Mouse (Mus musculus) kidney, adult 2 months (tissue): ENCODE results near the gene Saal1. TPM values are rescaled to one million over a fixed set of nuclear protein-coding genes. Genes with fewer than 3 reads are reported as not detected.
"Not testable (repeated sequence)": the region's sequence is repeated elsewhere in the genome, so short reads cannot be mapped to it uniquely, and the experiment has no call there.

Experiments used
- DNase-seq: peaks from one replicate; pipeline ENCODE4 v3.0.0; 2021
- H3K27ac ChIP-seq: fragments of 200-500 bp; 2 replicates; pipeline ENCODE4 v1.5.1; 2012; ENCODE audit warnings: low read depth, low read length, control low read depth, inconsistent platforms; ENCODE audit not compliant: insufficient read depth
- H3K27me3 ChIP-seq: fragments of 200-500 bp; replicated peaks from 2 replicates; pipeline ENCODE4 v1.6.1; 2012; ENCODE audit warnings: mild to moderate bottlenecking, moderate library complexity, low read length, inconsistent platforms; ENCODE audit not compliant: control insufficient read depth, insufficient read depth
- H3K36me3 ChIP-seq: fragments of 200-500 bp; 2 replicates; pipeline ENCODE4 v1.6.1; 2012; ENCODE audit warnings: mild to moderate bottlenecking, moderate library complexity, low read length, inconsistent platforms; ENCODE audit not compliant: control insufficient read depth, insufficient read depth
- H3K4me1 ChIP-seq: fragments of 200-500 bp; 2 replicates; pipeline ENCODE4 v1.6.1; 2011; ENCODE audit warnings: low read length; ENCODE audit not compliant: control insufficient read depth, insufficient read depth
- H3K4me3 ChIP-seq: fragments of 200-500 bp; 2 replicates; pipeline ENCODE4 v1.5.1; 2011; ENCODE audit warnings: mild to moderate bottlenecking, low read depth, low read length, control low read depth; ENCODE audit not compliant: insufficient read depth
- CTCF ChIP-seq: fragments of 200-500 bp; conservative IDR thresholded peaks from 2 replicates; pipeline ENCODE4 v1.5.1; 2011; ENCODE audit warnings: low read depth, mild to moderate bottlenecking, control low read depth, low read length, moderate library complexity, mixed read lengths; ENCODE audit not compliant: insufficient read depth, insufficient read length
- POLR2A ChIP-seq: fragments of 200-500 bp; IDR thresholded peaks from one replicate; pipeline ENCODE4 v1.6.1; 2011; ENCODE audit warnings: low read depth, low read length, control low read depth
- WGBS: fragments of 180-500 bp; shearing (Covaris S2); methylation state at CpG from one replicate; pipeline ENCODE4 v1.1.7; 2018; 5-methylcytosine and 5-hydroxymethylcytosine counted together
- polyA plus RNA-seq: library from polyadenylated mRNA; depleted of rRNA; stranded (reverse); fragments of >200 nt; gene quantifications from 2 replicates; pipeline ENCODE4 v1.2.3, GENCODE M21; 2012

Saal1 gene
- polyA plus RNA-seq, 1 experiment = 5.3 TPM

DNA sequence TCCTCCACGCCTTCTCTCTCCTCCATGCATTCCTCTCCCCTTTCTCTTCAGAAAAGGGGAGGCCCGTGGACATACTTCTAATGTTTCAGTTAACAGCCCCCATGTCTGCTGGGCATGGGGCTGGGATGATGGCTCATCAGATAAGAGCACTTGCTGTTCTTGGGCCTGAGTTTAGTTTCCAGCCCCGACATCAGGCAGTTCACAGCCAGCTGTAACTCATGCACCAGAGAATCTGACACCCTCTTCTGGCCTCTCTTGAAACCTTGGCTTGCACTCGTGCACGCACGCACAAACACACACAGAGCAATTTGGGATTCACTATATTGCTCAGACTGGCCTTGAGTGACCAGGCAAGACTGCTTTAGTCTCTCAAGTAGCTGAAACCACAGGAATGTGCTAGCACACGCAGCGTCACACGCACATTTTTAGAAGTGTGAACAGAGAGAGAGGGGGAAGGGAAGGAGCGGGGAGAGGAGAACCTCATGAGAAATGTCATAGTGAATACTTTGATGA is 38.3 kb downstream of the Saal1 start, which contains the start of gene Tph1:
Gene Tph1 (minus strand): TSS at position 378 of the 513 bp plus-strand sequence.
- 40% methylated on average over 10 of the region's 10 CpGs for WGBS
- DNase-seq = no peak
- Histone ChIP-seq H3K36me3 (no peaks in the 10 kb centered on the region), H3K4me3 (no peak within 1 kb of the TSS), H3K4me1 (no peaks in the 10 kb centered on the region), H3K27me3 (0 out of 2 replicates have a peak, but pooled peaks cover 1% of the 10 kb centered on the region), H3K27ac (no peak within 1 kb of the TSS)
- TF ChIP-seq POLR2A (no peak), CTCF (no peak)

- TF ChIP-seq CTCF (no peak), POLR2A (no peak)
- Histone ChIP-seq H3K4me3 (no peak overlapping the region), H3K27ac (no peak overlapping the region), H3K27me3 (peaks cover 2% of the 10 kb centered on the region; the same call in 1 of the 2 replicates), H3K36me3 (no peaks in the 10 kb centered on the region), H3K4me1 (no peaks in the 10 kb centered on the region)
- WGBS = 4% methylated on average over 21 of the region's 21 CpGs
- no peak for DNase-seq
Measured at GRCm38 (mm10) chr7:46667256-46667655, 43.2 kb downstream of the Saal1 start.

DNA sequence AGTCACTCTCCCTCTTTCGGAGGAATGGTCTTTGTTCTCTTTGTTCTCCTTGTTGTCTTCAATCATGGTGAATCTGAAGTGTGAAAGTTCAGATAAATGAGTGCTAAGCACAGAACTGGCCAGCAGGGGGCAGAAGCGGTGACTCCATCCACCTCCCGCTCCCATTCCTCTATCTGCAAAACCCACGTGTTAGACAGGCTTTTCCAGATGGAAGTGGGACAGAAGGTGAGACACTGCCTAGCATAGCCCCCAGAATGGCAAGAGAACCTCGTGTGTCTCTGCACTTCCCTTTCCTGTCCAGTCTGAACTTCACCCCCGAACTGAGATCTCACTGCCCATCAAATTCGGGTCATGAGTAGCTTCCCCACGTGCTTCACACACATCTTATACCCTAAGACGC is 45.2 kb downstream of the Saal1 start:
- DNase-seq = peak; percentile 19
- 24% methylated on average over 9 of the region's 9 CpGs for WGBS
- Histone ChIP-seq H3K27me3 (peaks cover 2% of the 10 kb centered on the region; the same call in 1 of the 2 replicates), H3K27ac (no peak overlapping the region), H3K36me3 (no peaks in the 10 kb centered on the region), H3K4me1 (no peaks in the 10 kb centered on the region), H3K4me3 (no peak overlapping the region)
- TF ChIP-seq CTCF = peak; percentile 70
- TF ChIP-seq POLR2A = no peak

DNA sequence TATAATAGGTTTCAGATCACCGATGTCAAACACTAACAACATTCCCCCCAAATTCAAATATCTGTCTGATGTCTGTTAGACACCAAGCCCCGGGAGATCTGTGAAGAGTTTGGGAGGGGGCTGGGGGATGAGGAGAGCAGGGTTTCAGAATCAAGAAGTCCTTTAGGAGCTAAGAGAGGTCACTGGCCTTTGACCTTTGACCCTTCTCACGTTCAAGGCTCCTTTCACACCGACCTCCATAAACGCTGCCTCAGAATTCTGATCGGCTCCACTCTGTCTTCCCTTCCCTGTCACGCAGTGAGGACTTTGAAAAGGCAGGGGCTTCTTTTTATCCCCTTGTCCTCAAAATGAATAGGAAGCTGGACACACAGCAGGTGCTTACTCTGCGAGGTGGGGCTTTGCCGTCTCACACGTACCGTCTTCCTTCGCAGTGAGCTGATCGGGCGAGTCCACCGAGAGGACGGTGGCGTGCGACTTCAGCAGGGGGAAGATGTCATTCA is 48.8 kb downstream of the Saal1 start:
- DNase-seq = no peak
- H3K4me3 ChIP-seq = no peak overlapping the region
- TF ChIP-seq CTCF (no peak), POLR2A (no peak)
- H3K27ac ChIP-seq = no peak overlapping the region
- no peaks in the 10 kb centered on the region for H3K36me3 ChIP-seq
- no peaks in the 10 kb centered on the region for H3K4me1 ChIP-seq
- WGBS = 56% methylated on average over 18 of the region's 18 CpGs
- no peaks in the 10 kb centered on the region; the same call in 1 of the 2 replicates for H3K27me3 ChIP-seq

DNA sequence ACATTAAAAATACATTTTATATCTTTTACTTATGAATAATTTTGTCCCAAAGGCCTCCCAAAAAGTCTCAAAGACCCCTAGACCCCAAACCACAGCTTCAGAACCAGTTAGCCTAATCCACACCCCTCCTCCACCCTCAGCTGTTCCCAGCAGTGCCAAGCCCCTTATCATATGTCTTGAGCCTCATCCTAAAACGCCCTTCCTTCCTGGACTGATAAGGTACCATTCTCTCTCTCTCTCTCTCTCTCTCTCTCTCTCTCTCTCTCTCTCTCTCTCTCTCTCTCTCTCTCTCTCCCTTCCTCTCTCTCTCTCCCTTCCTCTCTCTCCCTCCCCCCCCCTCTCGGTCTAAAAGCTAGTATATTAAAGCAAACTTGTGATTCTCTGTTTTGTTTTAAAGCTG is 58.2 kb downstream of the Saal1 start:
- no peaks in the 10 kb centered on the region for H3K36me3 ChIP-seq
- DNase-seq = no peak
- no peaks in the 10 kb centered on the region for H3K4me1 ChIP-seq
- TF ChIP-seq CTCF (no peak), POLR2A (no peak)
- no peak overlapping the region for H3K4me3 ChIP-seq
- H3K27ac ChIP-seq = no peak overlapping the region
- H3K27me3 ChIP-seq = no peaks in the 10 kb centered on the region
- WGBS = 56% methylated on average over 2 of the region's 2 CpGs

- DNase-seq, H3K36me3 ChIP-seq, H3K27ac ChIP-seq, H3K4me3 ChIP-seq, H3K27me3 ChIP-seq, H3K4me1 ChIP-seq: not testable (repeated sequence)
- WGBS = 50% methylated on average over 5 of the region's 5 CpGs
Measured at GRCm38 (mm10) chr7:46650231-46650630, 60.2 kb downstream of the Saal1 start.

- Histone ChIP-seq H3K4me3 (no peak overlapping the region), H3K27ac (no peak overlapping the region), H3K4me1 (no peaks in the 10 kb centered on the region), H3K36me3 (no peaks in the 10 kb centered on the region), H3K27me3 (no peaks in the 10 kb centered on the region)
- no peak for DNase-seq
- TF ChIP-seq CTCF (no peak), POLR2A (no peak)
- 72% methylated on average over 4 of the region's 4 CpGs for WGBS
Measured at GRCm38 (mm10) chr7:46648431-46649140, 61.9 kb downstream of the Saal1 start.
